Mouse (Mus musculus) lung, adult 2 months (tissue): Measurements from ENCODE around the gene Rhoq. TPM values are rescaled to one million over a fixed set of nuclear protein-coding genes. Genes with fewer than 3 reads are reported as not detected.

Source experiments
- DNase-seq: peaks from one replicate; pipeline ENCODE4 v3.0.0; 2022
- H3K4me1 ChIP-seq: fragments of 200-500 bp; 2 replicates; pipeline ENCODE4 v1.6.1; 2011; ENCODE audit warnings: low read length; ENCODE audit not compliant: control insufficient read depth, insufficient read depth
- H3K4me3 ChIP-seq: fragments of 200-500 bp; replicated peaks from 2 replicates; pipeline ENCODE3; 2011; ENCODE audit warnings: low read depth, mild to moderate bottlenecking, control low read depth, low read length; ENCODE audit errors: extremely low read depth
- CTCF ChIP-seq: fragments of 200-500 bp; IDR thresholded peaks from 2 replicates; pipeline ENCODE4 v1.5.1; 2011; ENCODE audit warnings: mild to moderate bottlenecking, low read length, control low read depth; ENCODE audit not compliant: insufficient read depth
- POLR2A ChIP-seq: fragments of 200-500 bp; IDR thresholded peaks from 2 replicates; pipeline ENCODE4 v1.6.1; 2011; ENCODE audit warnings: low read depth, mild to moderate bottlenecking, control low read depth, low read length, borderline replicate concordance; ENCODE audit errors: extremely low read depth
- WGBS: fragments of 180-500 bp; shearing (Covaris S2); methylation state at CpG from one replicate; pipeline ENCODE4 v1.1.7; 2018; 5-methylcytosine and 5-hydroxymethylcytosine counted together
- polyA plus RNA-seq: library from polyadenylated mRNA; depleted of rRNA; stranded (reverse); fragments of >200 nt; gene quantifications from 2 replicates; pipeline ENCODE4 v1.2.3, GENCODE M21; 2012; rRNA removed

Gene Rhoq
- 25.0 and 28.3 TPM in 2 replicates for polyA plus RNA-seq

- peak; percentile 86 for DNase-seq
- TF ChIP-seq POLR2A = peak; percentile 58; the same call in 1 of the 2 replicates
- no peak for TF ChIP-seq CTCF
- under 1% methylated on average over 71 of the region's 86 CpGs for WGBS
- Histone ChIP-seq H3K4me3 (peak within 1 kb of the TSS; percentile 98), H3K4me1 (peaks cover 15% of the 10 kb centered on the region; the same call in 1 of the 2 replicates)
Observed at GRCm38 (mm10) chr17:86962894-86963585, at the start of gene Rhoq. TSS of gene Rhoq (plus strand) at chr17:86963082.

GRCm38 (mm10) chr17:86915540-86915939, 47.3 kb upstream of the Rhoq start:
- no peak for DNase-seq
- H3K4me1 ChIP-seq = no peaks in the 10 kb centered on the region
- no peak for TF ChIP-seq CTCF
- no peak for TF ChIP-seq POLR2A
- WGBS = 80% methylated on average over 4 of the region's 4 CpGs
- no peak overlapping the region for H3K4me3 ChIP-seq

GRCm38 (mm10) chr17:86917048-86917447, 45.8 kb upstream of the Rhoq start, which contains the start of gene Tmem247:
TSS of gene Tmem247 (plus strand) at chr17:86917348.
- H3K4me3 ChIP-seq = no peak within 1 kb of the TSS
- 85% methylated on average over 10 of the region's 10 CpGs for WGBS
- H3K4me1 ChIP-seq = no peaks in the 10 kb centered on the region
- DNase-seq = no peak
- TF ChIP-seq CTCF (no peak), POLR2A (no peak)

GRCm38 (mm10) chr17:86918786-86919185, 44.1 kb upstream of the Rhoq start:
- no peak for DNase-seq
- H3K4me1 ChIP-seq = no peaks in the 10 kb centered on the region
- TF ChIP-seq CTCF (peak; percentile 77), POLR2A (no peak)
- 54% methylated on average over 6 of the region's 6 CpGs for WGBS
- H3K4me3 ChIP-seq = no peak overlapping the region

GRCm38 (mm10) chr17:86919729-86920128, 43.2 kb upstream of the Rhoq start:
- no peak for DNase-seq
- H3K4me1 ChIP-seq = no peaks in the 10 kb centered on the region
- WGBS = 69% methylated on average over 11 of the region's 11 CpGs
- TF ChIP-seq POLR2A (no peak), CTCF (no peak)
- no peak overlapping the region for H3K4me3 ChIP-seq

GRCm38 (mm10) chr17:86924679-86925078, 38.2 kb upstream of the Rhoq start:
- Histone ChIP-seq H3K4me1 (no peaks in the 10 kb centered on the region), H3K4me3 (no peak overlapping the region)
- 33% methylated on average over 3 of the region's 3 CpGs for WGBS
- no peak for TF ChIP-seq POLR2A
- no peak for TF ChIP-seq CTCF
- no peak for DNase-seq

GRCm38 (mm10) chr17:86926836-86927235, 36.0 kb upstream of the Rhoq start:
- DNase-seq = no peak
- 73% methylated on average over 3 of the region's 3 CpGs for WGBS
- H3K4me3 ChIP-seq = no peak overlapping the region
- H3K4me1 ChIP-seq = no peaks in the 10 kb centered on the region
- TF ChIP-seq POLR2A (no peak), CTCF (no peak)

- TF ChIP-seq POLR2A (no peak), CTCF (no peak)
- no peaks in the 10 kb centered on the region for H3K4me1 ChIP-seq
- WGBS = 66% methylated on average over 6 of the region's 6 CpGs
- no peak overlapping the region for H3K4me3 ChIP-seq
- DNase-seq = no peak
Observed at GRCm38 (mm10) chr17:86929355-86929754, 33.5 kb upstream of the Rhoq start.

- Histone ChIP-seq H3K4me1 (no peaks in the 10 kb centered on the region), H3K4me3 (no peak overlapping the region)
- TF ChIP-seq POLR2A (no peak), CTCF (no peak)
- DNase-seq = no peak
Observed at GRCm38 (mm10) chr17:86929981-86930380, 32.9 kb upstream of the Rhoq start.

GRCm38 (mm10) chr17:86932896-86933295, 30.0 kb upstream of the Rhoq start:
- WGBS = 61% methylated on average over 5 of the region's 5 CpGs
- Histone ChIP-seq H3K4me1 (peaks cover 2% of the 10 kb centered on the region; the same call in 1 of the 2 replicates), H3K4me3 (no peak overlapping the region)
- DNase-seq = no peak
- TF ChIP-seq POLR2A (no peak), CTCF (no peak)

GRCm38 (mm10) chr17:86937064-86937463, 25.8 kb upstream of the Rhoq start:
- no peak overlapping the region for H3K4me3 ChIP-seq
- 42% methylated on average over 2 of the region's 2 CpGs for WGBS
- TF ChIP-seq POLR2A (no peak), CTCF (no peak)
- peaks cover 2% of the 10 kb centered on the region; the same call in 1 of the 2 replicates for H3K4me1 ChIP-seq
- DNase-seq = no peak
